Mouse (Mus musculus): Measurements from ENCODE around the gene Gc.

Gc gene

DNA sequence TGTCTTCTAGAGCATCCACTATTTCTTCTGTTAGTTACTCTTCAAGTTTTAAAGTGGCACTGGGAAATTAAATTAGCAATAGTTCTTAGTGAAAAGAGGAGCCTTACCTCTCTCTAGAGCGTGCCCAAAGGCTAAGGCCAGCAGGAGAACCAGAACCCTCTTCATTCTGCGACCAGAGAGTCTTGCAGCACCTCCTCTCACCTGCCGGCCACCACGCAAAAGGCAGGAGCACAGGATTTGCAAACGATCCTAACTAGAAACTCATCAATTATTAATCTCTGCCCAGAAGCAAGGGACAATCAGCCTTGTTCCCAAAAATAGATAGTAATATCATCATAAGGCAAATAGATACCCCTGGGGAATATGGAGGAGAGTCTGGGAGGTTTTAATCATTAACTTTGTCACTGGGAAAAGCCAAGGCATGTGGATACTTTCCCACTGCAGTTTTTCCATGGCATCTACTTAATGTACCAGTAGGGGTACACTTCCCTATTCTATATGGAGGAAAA, at the start of gene Gc:
Gc (minus strand) TSS at position 345 of the 509 bp plus-strand sequence.
- DNase-seq (ENCODE audit: low spot score) = no peak

DNA sequence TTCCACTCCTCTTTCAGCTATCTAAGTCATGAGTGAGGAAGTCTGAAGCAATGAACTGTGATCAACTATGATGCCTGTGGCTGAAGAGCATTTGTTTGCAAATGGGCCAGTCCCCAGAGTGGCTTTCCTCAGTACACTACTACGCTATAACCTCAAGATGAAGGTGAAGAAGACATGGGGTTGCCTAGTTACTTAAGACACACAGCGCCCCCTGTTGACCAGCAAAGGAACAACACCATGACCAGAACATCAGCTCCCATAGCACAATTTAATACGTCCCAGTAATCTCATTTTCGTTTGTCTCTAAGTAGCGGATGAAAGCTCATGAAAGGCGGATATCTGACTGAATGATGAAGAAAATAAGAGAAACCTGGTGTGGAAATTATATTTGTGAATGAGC, 42.5 kb upstream of the Gc start:
- DNase-seq (ENCODE audit: low spot score) = no peak

DNA sequence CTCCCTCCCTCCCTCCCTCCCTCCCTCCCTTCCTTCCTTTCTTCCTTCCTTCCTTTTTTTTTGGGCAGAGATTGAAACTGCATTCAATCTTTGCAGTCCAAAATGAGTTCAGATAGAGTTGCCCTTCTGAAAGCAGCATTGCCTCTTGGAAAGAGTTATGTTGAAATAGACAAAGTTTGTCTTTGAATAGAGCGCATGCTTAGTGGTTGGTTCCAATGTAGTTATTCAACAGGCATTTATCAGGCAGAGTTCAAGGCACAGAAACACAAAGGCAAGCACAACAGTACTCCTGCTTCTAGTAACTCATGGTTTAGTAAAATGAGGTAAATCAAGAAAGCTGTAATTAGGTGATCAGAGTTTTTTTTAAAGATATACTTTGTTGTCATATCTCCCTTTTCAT, 34.9 kb upstream of the Gc start:
- DNase-seq (ENCODE audit: low spot score) = no peak

DNA sequence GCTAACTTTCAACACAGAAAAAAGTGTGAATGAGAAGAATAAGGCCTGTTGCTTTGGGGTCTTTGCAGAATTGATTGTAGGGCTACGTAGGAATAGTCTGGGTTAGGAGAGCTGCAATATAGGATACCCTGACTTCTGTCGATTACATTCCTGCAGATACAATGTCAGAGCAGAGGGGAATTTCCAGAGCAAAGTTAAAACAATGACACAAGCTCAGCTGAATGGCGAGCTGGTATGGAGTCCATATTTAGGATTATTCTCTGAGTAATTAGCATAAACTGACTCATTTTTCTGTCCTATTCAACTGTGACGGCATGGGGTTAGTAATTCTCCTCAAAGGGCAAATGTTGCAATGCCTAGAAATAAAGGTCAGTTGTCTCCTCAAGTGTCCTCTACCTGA, 12.8 kb upstream of the Gc start:
- no peak for DNase-seq (ENCODE audit: low spot score)

DNA sequence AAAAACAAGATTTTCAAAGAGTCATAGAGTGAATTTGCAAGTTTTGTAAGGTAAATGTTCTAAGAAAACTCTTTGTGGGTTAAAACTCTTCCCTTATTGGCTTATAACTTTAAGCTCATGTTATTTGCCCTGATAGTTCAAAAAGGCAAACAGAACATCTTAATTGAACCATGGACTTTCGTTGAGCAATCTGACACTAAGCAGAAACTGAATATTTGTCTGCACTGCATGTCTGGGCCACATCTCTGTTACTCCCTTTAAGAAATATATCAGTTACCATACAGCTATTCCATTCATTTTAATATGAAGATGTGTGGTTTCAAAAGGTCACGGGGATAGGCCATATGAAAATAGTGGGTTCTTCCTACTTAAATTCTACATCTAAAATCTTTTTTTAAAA, 10.2 kb upstream of the Gc start:
- no peak for DNase-seq (ENCODE audit: low spot score)

DNA sequence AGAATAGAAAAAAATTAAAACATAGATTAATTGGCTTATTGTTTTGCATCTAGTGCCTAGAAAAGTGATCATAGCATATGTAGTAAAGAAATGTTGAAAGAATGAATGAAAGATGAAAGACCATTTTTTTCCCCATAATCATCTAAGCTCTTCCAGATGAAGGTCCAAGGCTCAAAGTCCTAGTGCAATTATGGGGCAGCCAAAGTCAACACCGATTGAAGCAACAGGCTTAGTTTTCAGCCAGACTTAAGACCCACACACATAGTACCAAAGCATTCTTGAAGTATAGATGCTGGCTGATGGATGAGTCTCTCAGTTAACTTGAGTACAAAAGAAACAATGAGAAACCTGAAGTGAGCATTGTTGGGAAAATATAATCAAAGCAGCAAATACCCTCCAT, 9.3 kb upstream of the Gc start:
- no peak for DNase-seq (ENCODE audit: low spot score)

DNA sequence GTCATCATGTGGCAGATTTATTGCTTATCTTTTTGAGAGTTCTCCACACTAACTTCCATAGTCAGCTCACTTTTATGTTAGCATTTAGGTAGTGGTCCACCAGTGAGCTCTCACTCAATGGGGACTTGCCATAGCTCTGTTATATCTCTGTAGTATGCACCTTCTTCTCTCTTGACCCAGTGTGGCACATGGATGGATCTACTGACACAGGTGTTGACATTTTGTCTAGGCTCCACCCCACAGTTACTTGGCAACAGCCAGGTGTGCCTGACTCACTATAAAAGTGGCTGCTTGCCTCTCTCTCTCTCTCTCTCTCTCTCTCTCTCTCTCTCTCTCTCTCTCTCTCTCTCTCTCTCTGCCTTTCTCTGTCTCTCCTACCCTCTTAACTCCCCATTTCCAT, 8.6 kb upstream of the Gc start:
- no peak for DNase-seq (ENCODE audit: low spot score)

DNA sequence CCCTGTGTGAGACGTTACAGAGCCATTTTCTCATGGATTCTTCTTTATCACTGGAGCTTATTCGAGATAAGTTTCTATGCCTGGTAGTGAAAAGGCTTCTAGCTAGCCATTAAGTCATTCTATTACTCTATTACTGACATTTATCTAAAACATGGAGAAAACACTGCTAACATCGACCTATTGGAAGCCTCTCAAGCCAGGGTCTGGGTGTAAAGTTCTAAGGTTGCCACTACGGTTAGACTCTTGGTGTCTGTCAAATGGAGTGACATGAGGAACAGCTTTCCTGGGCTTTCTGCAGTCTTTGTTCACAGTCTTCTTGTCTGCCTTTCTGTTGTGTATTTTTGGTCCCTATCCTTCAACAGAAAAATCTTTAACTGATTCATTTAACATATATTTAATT, 4.1 kb upstream of the Gc start:
- DNase-seq (ENCODE audit: low spot score) = no peak

DNA sequence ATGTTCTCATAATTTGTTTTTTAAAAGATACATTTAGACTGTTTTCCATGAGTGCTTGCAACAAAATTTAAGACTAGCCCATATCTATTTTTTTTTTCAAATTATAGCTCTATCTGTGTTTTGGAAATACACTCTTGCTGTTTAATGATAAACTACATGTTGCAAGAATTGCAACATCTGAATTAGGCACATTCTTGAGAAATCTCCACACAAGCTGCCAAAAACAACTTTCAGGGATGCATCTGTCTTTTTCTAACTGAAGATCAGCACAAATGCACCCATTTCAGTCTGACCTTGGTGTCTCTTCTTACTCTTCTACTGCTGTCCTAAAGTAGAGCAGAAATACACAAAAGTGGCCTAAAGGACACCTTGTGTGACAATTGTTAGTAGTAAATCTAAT, 1.9 kb upstream of the Gc start:
- DNase-seq (ENCODE audit: low spot score) = no peak

DNA sequence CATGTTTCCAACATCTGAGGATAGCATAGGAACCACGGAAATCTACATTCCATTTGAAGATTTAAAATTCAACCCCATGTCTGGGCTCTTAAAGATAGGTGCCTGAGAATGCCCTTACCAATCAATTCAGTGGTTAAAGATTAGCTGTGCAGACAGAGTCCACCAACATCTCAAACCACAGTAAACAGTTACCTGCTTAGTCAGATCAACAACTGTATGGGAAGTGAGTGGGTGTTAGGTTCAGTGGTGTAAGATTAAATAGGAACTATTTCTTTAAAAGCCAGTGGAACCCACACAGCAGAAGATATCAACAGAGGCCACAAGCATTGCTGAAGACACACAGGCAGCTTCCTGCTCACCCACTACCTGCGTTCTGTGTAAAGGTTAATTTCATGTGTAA, 1.3 kb upstream of the Gc start:
- DNase-seq (ENCODE audit: low spot score) = no peak

DNA sequence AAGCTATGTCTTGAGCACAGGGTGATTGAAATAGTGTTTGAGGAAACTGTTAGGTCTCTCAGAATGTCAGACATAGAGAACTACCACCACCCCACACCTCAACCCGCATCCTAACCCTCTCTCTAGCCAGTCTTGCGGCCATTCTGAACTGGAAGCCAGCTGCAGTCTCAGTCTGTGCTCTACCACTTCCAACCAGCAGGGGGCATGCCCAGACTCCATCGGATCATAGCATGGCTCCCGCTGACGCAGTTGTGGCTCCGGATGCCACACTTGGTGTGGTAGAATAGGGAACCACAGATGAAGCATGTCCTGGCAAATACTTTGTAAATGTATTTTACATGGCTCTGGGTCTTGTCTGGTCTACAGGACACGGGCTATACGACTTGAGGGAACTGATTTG, 2.2 kb downstream of the Gc start:
- DNase-seq (ENCODE audit: low spot score) = peak; percentile 1

DNA sequence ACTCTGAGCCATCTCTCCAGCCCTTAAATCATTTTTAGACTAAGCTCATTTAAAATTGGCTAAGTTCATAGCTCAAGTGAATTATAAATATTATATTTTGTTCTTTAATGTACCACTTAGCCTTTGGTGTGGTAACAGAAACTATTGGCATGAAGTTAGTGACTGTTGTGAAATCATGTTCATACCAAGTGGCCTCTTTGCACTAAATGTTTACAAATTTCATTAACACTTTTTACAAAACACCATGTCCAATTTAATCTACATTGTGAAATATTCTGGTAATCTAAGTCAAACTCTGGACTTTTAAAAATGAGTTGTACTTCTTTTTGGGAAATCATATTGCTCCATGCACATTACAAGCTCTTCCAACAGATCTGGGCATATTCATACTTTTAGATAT, 6.9 kb downstream of the Gc start:
- DNase-seq (ENCODE audit: low spot score) = no peak

DNA sequence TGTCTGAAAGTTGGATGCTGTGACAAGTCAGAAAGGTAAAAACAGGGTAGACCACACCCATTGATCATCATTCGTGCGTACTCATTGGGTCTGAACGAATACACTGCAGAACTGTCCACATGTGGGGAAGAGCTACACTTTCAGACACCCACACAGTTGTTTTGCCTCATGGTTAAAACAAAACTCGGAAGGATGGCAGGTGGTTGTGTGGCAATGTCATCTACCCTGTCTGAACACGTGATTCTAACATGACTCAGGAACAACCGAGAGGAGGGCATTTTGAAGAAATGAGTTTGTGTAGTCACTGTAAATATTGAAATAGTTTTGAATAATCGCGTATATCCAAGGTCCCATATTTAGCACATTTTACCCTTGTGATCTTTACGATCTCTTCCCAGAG, 8.4 kb downstream of the Gc start:
- no peak for DNase-seq (ENCODE audit: low spot score)

DNA sequence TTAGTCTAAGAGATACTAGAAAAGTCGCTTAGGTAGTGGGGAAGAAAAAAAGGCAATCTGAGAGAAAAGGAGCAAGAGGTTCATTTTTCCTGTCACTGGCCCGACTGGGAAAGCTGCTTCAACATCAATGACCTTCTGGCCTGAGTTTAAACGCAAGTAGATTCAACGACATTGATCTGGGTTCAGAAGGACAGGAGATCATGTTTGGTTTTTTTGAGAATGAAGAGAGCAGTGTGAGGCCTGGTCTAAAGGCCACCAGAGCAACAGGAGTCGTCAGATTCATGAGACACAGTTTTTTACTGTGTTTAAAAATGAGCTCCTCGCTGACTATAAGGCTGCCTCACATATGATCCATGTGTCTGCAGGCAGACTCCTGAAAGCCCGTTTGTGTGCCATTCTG, 9.7 kb downstream of the Gc start:
- DNase-seq (ENCODE audit: low spot score) = no peak

DNA sequence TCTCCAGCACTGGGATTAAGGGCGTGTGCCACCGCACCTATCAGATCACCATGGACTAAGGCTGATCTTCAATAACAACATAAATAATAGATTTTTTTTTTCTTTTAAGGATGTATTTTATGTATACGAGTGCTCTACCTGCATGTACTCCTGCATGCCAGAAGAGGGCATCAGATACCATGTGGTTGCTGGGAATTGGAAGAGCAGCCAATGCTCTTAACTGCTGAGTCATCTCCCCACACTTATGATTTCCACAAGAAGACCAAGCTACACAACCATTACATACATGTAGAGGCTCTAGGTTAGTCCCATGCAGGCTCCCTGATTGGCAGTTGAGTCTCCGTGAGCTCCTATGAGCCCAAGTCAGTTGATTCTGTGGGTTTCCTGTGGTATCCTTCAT, 13.3 kb downstream of the Gc start:
- no peak for DNase-seq (ENCODE audit: low spot score)

DNA sequence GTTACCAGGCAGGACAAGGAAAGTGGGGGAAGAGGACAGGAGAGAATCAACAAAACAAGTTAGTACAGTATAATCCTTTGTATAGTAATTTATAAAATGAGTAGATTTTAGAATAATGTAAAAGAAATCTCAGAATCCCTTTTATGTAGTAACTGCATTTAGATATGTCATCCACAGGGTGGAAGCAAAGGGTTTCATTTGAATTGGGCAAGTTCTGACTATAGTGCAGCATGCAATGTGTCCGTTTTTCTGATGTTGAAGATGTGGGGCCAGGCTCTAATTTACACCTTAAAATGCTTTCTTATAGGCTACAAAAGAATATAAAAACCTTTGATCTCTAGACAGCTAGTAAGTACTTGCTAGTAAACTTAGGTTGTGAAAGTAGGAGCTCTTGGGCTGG, 46.2 kb downstream of the Gc start:
- no peak for DNase-seq (ENCODE audit: low spot score)

DNA sequence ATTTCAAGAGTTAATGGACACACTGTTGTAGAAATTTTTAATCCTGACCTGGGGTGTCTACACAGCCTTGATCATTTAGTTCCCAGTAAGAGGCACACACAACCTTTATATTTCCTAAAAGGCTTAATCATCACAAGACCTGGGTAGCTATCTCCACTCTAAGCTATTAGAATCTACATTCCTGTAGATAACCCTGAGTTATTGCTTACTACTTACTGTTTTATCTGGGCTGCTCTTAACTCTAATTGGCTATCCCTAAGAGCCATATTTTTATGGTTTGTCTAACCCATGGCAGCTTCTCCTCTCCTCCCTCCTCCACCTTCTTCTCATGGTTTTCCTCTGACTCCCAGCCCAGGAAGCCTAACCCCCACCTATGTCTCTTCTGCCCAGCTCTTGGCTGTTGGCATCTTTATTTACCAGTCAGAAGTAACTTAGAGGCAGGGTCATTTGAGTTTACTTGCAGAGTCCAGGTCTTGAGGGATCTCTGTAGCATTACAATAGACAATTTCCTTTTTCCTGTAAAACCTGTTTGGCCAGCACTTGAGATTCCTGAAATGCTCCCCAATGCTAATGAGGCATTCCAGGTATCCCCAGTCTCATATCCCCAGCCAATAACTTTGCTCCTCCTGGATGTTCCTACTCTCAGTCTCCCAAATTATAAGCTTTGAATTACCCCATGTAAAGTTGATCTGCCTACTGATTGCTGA, 50.2 kb downstream of the Gc start:
- DNase-seq (ENCODE audit: low spot score) = no peak

DNA sequence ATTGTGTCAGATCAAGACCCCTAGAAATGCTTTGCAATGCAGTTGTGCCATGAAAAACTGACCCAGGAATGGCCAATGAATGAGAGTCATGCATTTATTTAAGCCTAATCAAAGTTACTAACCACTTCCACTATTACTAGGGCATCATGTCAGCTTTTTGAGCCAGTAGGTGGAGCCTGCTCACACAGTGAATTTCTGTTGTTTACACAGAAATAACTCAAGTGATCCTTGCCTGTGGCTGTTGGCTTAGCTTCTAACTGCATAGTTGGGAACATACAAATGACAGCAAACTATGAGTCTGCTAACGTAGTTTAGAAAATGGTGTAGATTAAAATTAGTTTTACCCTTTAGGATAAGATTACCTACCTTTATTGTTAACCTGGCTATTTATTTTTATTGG, 52.6 kb downstream of the Gc start:
- no peak for DNase-seq (ENCODE audit: low spot score)

DNA sequence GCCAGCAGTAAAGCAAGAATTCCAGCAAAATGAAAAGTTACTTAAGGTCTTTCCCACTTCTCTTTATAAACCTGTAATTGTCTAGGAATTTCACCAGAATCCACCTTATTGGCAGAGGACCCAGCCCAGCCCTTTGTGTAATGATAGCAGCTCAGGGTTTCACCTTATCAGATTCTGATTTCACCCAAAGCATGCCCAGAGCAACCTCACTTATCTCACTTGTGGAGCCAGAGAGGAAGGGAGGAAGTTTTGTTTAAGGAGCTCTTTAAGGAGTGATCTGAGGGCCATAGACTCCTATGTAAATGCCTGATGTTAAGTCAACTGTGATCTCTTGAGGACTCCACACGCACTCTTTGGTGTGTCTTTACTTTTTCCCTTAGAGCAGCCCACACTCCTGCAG, 67.3 kb downstream of the Gc start:
- no peak for DNase-seq (ENCODE audit: low spot score)

DNA sequence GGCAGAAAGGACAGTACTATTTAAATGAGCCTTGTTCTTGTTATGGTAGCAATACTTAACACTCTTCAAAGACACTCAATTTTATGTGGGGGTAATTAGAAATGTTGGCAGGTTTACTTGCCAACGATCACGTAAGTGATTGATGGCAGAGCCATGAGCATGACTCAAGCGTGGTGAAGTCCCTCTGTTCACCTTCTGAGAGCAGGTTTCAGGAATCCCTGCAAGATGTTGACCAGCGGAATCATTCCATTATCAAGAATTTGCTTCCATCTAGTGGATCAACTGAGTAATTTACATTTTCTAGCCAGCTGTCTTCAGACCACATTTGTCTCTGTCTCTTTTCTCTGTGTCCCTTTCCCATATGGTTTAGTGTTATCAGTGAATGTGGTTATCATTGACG, 73.5 kb downstream of the Gc start:
- DNase-seq (ENCODE audit: low spot score) = no peak

DNA sequence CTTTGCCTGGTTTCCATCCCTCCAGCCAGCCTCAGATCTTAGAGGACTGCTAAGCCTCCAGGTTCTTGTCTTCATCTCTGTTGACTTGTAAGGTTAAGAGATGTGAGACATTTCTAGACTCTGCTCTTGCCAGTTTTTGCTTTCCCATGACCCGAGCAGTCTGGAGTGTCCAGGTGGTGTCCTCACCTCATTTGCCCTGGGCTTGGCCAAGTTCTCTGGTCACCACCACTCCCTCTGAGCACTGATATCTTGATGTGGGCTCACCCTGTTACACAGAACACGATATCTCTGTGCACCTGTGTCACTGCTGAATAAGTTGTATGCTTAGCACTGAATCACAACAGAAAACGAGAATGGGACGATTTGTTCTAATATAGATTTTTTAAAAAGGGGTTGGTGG, 76.4 kb downstream of the Gc start:
- DNase-seq (ENCODE audit: low spot score) = no peak

DNA sequence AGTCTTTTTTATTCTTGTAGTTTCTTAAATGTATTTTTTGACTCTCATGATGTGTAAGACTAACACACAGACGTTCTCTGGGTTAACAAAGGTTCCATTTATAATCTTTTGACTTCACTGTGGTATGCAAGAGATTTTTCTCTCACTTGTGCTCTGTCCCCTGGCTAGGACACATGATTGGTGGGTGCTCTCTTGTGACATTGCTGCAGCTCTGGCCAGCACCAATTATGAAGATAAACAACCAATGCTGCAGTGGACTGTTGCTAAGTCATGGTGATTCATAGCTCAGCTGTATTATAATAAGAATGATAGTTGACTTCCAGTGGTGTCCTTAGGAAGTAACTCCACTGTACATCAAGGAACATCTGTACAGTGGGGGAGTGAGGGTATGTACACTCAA, 87.6 kb downstream of the Gc start:
- DNase-seq (ENCODE audit: low spot score) = no peak

DNA sequence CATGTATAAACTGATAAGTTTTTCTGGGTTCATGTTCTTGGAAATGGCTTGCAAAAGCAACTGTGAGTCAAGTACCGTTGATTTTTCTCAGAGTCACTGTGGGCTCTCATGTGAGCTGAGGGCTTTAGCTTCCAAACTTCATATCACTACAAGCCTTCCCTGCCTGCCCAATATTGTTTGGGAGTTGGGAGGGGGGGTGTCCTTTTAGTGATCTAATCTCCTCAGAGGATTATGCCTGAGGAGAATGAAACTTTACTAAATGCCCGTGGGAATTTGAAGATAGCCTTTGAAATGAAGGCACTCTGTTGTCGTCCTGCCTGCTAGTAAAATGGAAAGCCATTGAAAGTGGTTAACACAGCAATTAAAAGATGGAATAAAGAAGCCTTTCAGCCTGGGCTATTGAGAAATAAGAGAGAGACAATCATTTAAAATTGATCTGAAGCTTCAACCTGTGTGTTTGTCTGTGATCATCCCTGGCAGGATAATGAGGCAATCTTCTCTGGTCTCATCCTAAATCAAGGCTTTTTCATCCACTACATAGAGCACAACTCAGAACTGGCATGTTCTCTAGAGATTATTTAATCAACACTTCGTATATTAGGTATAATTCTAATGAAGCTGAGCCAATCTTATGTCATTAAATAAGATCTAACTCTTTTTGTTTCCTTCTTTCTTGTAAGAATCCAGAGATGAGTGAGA, 89.5 kb downstream of the Gc start:
- DNase-seq (ENCODE audit: low spot score) = no peak

Data from spleen, adult 12 weeks (tissue).